Mouse (Mus musculus) midbrain, embryonic 10.5 days (tissue): ENCODE results near the gene Meis2. TPM values are rescaled to one million over a fixed set of nuclear protein-coding genes. Genes with fewer than 3 reads are reported as not detected.

Source experiments
- DNase-seq: peaks from one replicate; pipeline ENCODE4 v3.0.0-alpha.2; 2017; ENCODE audit warnings: low spot score
- H3K27ac ChIP-seq: fragments of 300-500 bp; sonication (generic); replicated peaks from 2 replicates; pipeline ENCODE4 v1.5.1; 2016; ENCODE audit warnings: mild to moderate bottlenecking
- H3K27me3 ChIP-seq: fragments of 300-500 bp; sonication (generic); 2 replicates; pipeline ENCODE4 v1.6.1; 2016; ENCODE audit warnings: low read depth, mild to moderate bottlenecking; ENCODE audit not compliant: poor library complexity, severe bottlenecking
- H3K36me3 ChIP-seq: fragments of 300-500 bp; sonication (generic); 2 replicates; pipeline ENCODE4 v1.6.1; 2016; ENCODE audit warnings: mild to moderate bottlenecking, moderate library complexity
- H3K4me1 ChIP-seq: fragments of 300-500 bp; sonication (generic); 2 replicates; pipeline ENCODE4 v1.6.1; 2016
- H3K4me3 ChIP-seq: fragments of 300-500 bp; sonication (generic); 2 replicates; pipeline ENCODE4 v1.5.1; 2016; ENCODE audit warnings: mild to moderate bottlenecking, moderate library complexity
- H3K9me3 ChIP-seq: fragments of 300-500 bp; sonication (generic); replicated peaks from 2 replicates; pipeline ENCODE4 v1.6.1; 2016; ENCODE audit warnings: mild to moderate bottlenecking
- WGBS: fragments of 180-500 bp; shearing (Covaris S2); methylation state at CpG from one replicate; pipeline ENCODE4 v1.1.7; 2016; 5-methylcytosine and 5-hydroxymethylcytosine counted together
- polyA plus RNA-seq: library from polyadenylated mRNA; unstranded; fragments of >200 nt; fragmentation: Nextera tagmentation; extraction: Ambion mirVana; gene quantifications from 2 replicates; pipeline ENCODE4 v1.2.1, GENCODE M21; 2016

The Meis2 gene
- polyA plus RNA-seq, 1 experiment from 2014 or later, result 34.4 TPM

DNA sequence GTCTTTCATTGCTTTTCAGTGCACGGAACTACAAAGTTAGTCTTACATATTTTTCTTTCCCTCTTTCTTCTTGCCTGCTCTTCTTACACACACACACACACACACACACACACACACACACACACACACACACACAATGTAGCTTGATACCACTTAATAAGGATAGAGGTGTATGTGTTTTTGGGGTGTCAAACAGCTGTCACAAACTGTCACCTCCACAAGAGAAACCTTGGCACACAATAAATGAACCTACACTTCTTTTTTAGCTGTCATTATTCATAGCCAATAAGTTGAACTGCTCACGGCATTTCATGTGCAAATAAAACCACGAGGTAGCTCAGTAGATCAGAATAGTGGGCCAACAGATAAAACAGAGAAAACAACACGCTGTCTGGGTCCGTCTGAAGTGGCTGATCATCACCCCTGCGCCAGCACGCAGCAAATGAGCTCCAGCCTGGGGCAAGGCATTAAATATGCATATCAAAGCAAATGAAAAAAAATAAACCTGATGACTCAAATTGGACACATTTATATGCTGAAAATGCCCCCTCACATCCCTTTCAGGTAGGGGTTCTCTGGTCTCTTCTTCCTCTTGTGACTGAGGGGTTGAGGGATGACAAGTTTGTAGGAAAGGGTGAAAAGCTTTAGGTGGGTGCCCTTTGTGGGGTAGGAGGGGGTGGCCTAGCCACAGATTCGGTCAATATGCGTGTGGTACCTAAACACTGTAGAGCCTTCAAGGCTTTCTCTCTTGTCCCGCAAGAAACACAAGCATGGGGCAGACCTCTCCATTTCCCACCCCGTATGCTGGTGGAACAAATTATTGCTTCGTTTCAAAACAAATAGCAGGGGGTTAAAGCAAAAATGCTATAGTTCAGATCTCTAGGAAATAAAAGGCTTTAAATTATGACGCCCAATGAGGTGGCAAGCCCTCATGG, 9.7 kb downstream of the Meis2 start:
- 77% methylated on average over 13 of the region's 13 CpGs for WGBS
- Histone ChIP-seq H3K36me3 (peaks cover 39% of the 10 kb centered on the region), H3K27me3 (peaks cover 38% of the 10 kb centered on the region), H3K27ac (no peak overlapping the region), H3K9me3 (no peaks in the 10 kb centered on the region), H3K4me3 (peak overlapping the region; percentile 83; the same call in 1 of the 2 replicates), H3K4me1 (peaks cover 72% of the 10 kb centered on the region)
- DNase-seq, result peak; percentile 11

GRCm38 (mm10) chr2:116053931-116054330, 11.7 kb downstream of the Meis2 start:
- no peak overlapping the region for H3K4me3 ChIP-seq
- H3K27me3 ChIP-seq, result peaks cover 23% of the 10 kb centered on the region
- 84% methylated on average over 5 of the region's 5 CpGs for WGBS
- peaks cover 42% of the 10 kb centered on the region for H3K36me3 ChIP-seq
- H3K9me3 ChIP-seq, result no peaks in the 10 kb centered on the region
- H3K4me1 ChIP-seq, result peaks cover 55% of the 10 kb centered on the region
- peak; percentile 3 for DNase-seq
- no peak overlapping the region for H3K27ac ChIP-seq

GRCm38 (mm10) chr2:116052688-116053421, 12.8 kb downstream of the Meis2 start:
- Histone ChIP-seq H3K9me3 (no peaks in the 10 kb centered on the region), H3K27me3 (peaks cover 12% of the 10 kb centered on the region), H3K27ac (no peak overlapping the region), H3K36me3 (peaks cover 39% of the 10 kb centered on the region), H3K4me3 (no peak overlapping the region), H3K4me1 (peaks cover 44% of the 10 kb centered on the region)
- DNase-seq, result peak; percentile 6

DNA sequence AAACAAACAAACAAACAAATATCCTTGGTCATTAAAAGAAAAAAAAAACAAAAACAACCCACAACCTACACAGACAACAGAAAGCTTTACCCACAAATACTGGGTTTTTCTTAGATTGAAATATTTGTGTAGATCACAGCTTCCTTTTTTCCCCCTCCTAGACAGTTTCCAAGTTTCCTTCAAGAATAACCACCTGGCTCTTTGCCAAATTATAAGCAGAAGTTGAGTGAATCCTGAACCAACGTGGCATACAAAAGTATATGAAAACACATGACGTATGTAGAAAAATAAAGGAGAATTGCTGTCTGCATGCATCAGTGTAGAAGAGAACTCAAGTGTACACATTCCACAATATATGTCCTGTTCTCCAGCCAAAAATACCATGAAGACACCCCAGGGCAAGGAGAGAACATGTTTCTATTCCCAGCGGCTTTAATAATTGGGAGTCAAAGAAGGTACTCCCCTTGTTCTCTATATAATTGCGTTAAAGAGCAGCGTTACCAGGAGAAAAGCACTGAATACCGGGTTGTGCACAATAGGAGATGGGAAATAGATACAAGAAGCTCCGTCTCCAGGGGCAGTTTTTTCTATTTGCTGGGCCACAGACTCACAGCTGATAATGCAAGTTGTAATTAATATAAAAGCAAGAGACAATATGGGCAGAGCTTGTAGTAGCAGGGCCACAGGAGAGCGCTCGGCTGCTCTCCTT, 13.6 kb downstream of the Meis2 start:
- no peaks in the 10 kb centered on the region for H3K9me3 ChIP-seq
- peak; percentile 9 for DNase-seq
- H3K27me3 ChIP-seq, result peaks cover 4% of the 10 kb centered on the region; the same call in 1 of the 2 replicates
- WGBS, result 78% methylated on average over 9 of the region's 9 CpGs
- peaks cover 44% of the 10 kb centered on the region for H3K4me1 ChIP-seq
- H3K27ac ChIP-seq, result no peak overlapping the region
- peaks cover 39% of the 10 kb centered on the region for H3K36me3 ChIP-seq
- no peak overlapping the region for H3K4me3 ChIP-seq

DNA sequence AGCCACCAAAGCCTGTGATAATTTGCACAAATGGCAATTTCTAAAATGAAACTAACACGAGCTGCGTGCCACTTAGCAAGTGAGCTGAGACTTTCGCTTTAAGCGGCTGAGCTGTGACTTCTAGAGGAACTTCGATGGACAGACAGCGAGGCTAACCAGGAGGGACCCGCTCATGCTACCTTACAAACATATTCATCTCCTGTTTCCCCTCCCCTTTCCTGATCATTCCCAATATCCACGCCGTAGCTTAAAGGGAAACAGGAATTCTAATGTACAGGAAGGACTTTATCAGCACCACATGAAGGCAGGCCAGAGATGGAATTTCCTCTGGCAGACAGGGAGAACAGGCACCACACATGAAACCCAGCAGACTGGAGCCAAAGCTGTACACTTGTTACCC, 15.9 kb downstream of the Meis2 start:
- Histone ChIP-seq H3K36me3 (peaks cover 37% of the 10 kb centered on the region), H3K4me1 (peaks cover 44% of the 10 kb centered on the region), H3K27ac (no peak overlapping the region), H3K27me3 (no peaks in the 10 kb centered on the region), H3K4me3 (no peak overlapping the region), H3K9me3 (no peaks in the 10 kb centered on the region)
- peak; percentile 9 for DNase-seq
- 87% methylated on average over 9 of the region's 9 CpGs for WGBS

DNA sequence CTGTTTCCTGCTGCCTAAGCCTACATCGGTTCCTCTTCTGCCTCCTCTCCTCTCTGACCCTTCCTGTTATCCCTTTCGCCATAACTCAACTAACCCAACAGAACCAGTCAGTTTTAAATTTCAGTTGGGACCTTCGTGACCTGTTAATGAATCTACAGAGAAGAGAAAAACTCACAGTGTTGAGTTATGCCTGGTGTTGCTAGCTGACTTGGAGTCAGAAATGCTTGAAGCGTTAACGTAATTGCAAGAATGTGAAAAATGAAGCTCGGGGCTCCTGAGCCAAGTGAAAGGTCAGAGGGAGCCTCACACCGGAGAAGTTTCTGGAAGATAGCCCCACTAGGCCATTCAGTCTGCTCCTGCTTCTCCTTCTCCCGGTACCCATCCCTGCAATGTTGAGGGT, 18.3 kb downstream of the Meis2 start:
- Histone ChIP-seq H3K4me1 (peaks cover 46% of the 10 kb centered on the region), H3K27me3 (no peaks in the 10 kb centered on the region), H3K27ac (no peak overlapping the region), H3K9me3 (no peaks in the 10 kb centered on the region), H3K4me3 (no peak overlapping the region), H3K36me3 (peaks cover 49% of the 10 kb centered on the region)
- WGBS, result 66% methylated on average over 8 of the region's 8 CpGs
- no peak for DNase-seq

DNA sequence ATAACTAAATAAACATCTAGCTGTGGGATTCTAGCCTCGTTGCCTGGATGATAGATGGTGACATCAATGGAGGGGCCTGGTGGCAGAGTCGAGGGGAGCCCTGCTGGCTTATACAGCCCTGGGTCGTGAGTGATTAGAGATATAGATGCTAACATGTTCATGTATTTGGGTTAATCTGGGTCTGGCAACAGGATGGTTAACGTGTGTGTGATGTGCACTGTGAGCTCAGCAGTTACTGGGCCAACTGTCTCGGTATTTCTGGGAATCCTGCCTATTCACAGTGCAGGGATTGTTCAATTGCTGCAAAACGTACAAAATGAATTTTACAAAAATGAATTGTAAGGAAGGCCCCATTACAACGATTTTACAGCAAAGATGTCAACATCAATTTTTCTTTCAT, 20.6 kb downstream of the Meis2 start:
- Histone ChIP-seq H3K27me3 (no peaks in the 10 kb centered on the region), H3K36me3 (peaks cover 53% of the 10 kb centered on the region), H3K9me3 (no peaks in the 10 kb centered on the region), H3K4me1 (peaks cover 50% of the 10 kb centered on the region), H3K27ac (no peak overlapping the region), H3K4me3 (no peak overlapping the region)
- WGBS, result 73% methylated on average over 7 of the region's 7 CpGs
- DNase-seq, result peak; percentile 8

DNA sequence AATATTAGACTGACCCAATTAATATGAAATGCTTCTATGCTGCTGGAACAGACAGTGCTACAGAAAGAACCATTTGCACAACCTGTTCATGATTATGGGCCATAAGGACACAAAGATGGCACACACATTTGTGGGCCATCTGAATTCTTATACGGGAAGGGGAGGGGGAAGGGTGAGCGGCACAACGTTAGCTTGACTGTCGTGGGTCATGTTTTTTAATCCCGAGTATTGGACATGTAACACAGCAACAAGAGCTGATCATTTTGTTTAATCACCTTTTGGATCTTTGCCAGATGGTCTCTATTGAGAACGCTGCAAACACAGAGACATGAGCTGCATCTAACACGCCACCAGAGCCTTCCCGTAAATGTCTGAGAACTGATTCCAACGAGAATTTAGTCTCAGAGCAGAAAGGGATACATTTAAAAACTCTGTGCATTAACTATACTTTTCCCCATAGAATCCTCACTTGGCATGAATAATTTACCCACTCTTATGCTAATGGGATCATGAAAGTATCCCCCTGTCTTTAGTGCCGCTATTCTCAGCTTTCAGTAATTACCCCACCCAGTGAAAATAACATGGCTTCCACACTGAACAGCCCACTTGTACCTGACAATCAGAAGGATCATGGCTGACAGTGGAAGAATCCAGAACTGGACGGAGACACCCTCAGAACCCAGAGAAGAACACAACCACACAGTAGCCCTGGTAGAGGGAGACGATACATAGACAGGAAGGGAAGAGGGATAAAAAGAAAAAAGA, 22.5 kb downstream of the Meis2 start:
- Histone ChIP-seq H3K36me3 (peaks cover 53% of the 10 kb centered on the region), H3K27me3 (no peaks in the 10 kb centered on the region), H3K9me3 (no peaks in the 10 kb centered on the region), H3K27ac (no peak overlapping the region), H3K4me3 (no peak overlapping the region), H3K4me1 (peaks cover 47% of the 10 kb centered on the region)
- DNase-seq, result peak; percentile 10
- 88% methylated on average over 12 of the region's 12 CpGs for WGBS

DNA sequence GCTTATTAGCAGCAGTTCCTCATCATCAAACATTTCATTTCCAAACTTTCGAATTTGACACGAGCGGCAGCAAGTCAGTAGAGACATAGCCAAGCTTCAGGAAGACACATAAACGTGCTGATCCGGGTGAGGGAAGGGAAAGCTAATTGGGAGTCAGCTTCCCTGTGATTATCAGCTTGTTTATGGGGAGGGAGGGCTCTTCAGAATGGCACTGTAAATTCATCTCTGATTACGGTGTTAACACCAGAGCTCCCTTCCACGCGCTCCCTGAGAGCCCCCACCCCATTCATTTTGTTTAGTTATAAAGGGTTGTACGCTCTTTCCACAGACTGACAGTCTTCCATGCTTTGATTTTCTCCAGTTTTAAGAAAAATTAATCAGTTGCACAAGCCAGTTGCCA, 23.2 kb downstream of the Meis2 start:
- Histone ChIP-seq H3K9me3 (no peaks in the 10 kb centered on the region), H3K4me3 (no peak overlapping the region), H3K27ac (no peak overlapping the region), H3K4me1 (peaks cover 43% of the 10 kb centered on the region), H3K36me3 (peaks cover 51% of the 10 kb centered on the region), H3K27me3 (no peaks in the 10 kb centered on the region)
- WGBS, result 93% methylated on average over 9 of the region's 9 CpGs
- peak; percentile 3 for DNase-seq

GRCm38 (mm10) chr2:116041683-116042262, 23.9 kb downstream of the Meis2 start:
- Histone ChIP-seq H3K27ac (no peak overlapping the region), H3K36me3 (peaks cover 51% of the 10 kb centered on the region)
- 83% methylated on average over 9 of the region's 9 CpGs for WGBS

GRCm38 (mm10) chr2:116035345-116035744, 30.3 kb downstream of the Meis2 start:
- WGBS, result 94% methylated on average over 5 of the region's 5 CpGs
- no peaks in the 10 kb centered on the region for H3K27me3 ChIP-seq
- no peak for DNase-seq
- no peak overlapping the region for H3K27ac ChIP-seq
- H3K36me3 ChIP-seq, result peaks cover 75% of the 10 kb centered on the region
- no peaks in the 10 kb centered on the region for H3K9me3 ChIP-seq
- no peaks in the 10 kb centered on the region for H3K4me1 ChIP-seq
- no peak overlapping the region for H3K4me3 ChIP-seq

More at GRCm38 (mm10) chr2:116041683-116042262, 23.9 kb downstream of the Meis2 start:
- H3K27me3 ChIP-seq, result no peaks in the 10 kb centered on the region
- no peak overlapping the region for H3K4me3 ChIP-seq
- peak; percentile 11 for DNase-seq
- H3K4me1 ChIP-seq, result peaks cover 36% of the 10 kb centered on the region
- H3K9me3 ChIP-seq, result no peaks in the 10 kb centered on the region

GRCm38 (mm10) chr2:116028127-116028526, 37.5 kb downstream of the Meis2 start:
- WGBS, result 72% methylated on average over 3 of the region's 3 CpGs
- Histone ChIP-seq H3K27me3 (no peaks in the 10 kb centered on the region), H3K27ac (no peak overlapping the region), H3K4me1 (no peaks in the 10 kb centered on the region), H3K4me3 (no peak overlapping the region), H3K9me3 (no peaks in the 10 kb centered on the region), H3K36me3 (peaks cover 66% of the 10 kb centered on the region)
- no peak for DNase-seq
